Mouse (Mus musculus) embryonic fibroblast, embryonic 13.5 days (primary cell): ENCODE measurements around the gene Eps8l3.

ENCODE experiments used
- CTCF ChIP-seq: IDR thresholded peaks from 2 replicates; pipeline ENCODE4 v1.5.1; 2011; ENCODE audit warnings: mild to moderate bottlenecking, control low read depth, low read length, moderate library complexity, borderline replicate concordance; ENCODE audit not compliant: insufficient read depth
- POLR2A ChIP-seq: IDR thresholded peaks from 2 replicates; pipeline ENCODE4 v1.6.1; 2011; ENCODE audit warnings: low read depth, mild to moderate bottlenecking, control low read depth, low read length, moderate library complexity

- TF ChIP-seq POLR2A, result no peak
- TF ChIP-seq CTCF, result no peak
Observed at GRCm38 (mm10) chr3:107828518-107828917, 48.5 kb upstream of the Eps8l3 start.
